Mouse (Mus musculus): ENCODE data around the gene Cdc123. TPM values are rescaled to one million over a fixed set of nuclear protein-coding genes. Genes with fewer than 3 reads are reported as not detected.
A peak's percentile ranks its signal among the peaks of the same experiment; 100 is the strongest.
"Not testable (repeated sequence)": the region's sequence is repeated elsewhere in the genome, so short reads cannot be mapped to it uniquely, and the experiment has no call there.

Gene Cdc123
- total RNA-seq, 1 experiment from 2014 or later = 107 TPM

GRCm38 (mm10) chr2:5810036-5810718 is 34.8 kb downstream of the Cdc123 start:
- ATAC-seq (replicated peaks; ENCODE audit: insufficient number of reproducible peaks, low FRiP score, low TSS enrichment, poor library complexity, severe bottlenecking) = no peak

- ATAC-seq (replicated peaks; ENCODE audit: insufficient number of reproducible peaks, low FRiP score, low TSS enrichment, poor library complexity, severe bottlenecking) = not testable (repeated sequence)
Measured at GRCm38 (mm10) chr2:5806201-5806600, 38.8 kb downstream of the Cdc123 start.

DNA sequence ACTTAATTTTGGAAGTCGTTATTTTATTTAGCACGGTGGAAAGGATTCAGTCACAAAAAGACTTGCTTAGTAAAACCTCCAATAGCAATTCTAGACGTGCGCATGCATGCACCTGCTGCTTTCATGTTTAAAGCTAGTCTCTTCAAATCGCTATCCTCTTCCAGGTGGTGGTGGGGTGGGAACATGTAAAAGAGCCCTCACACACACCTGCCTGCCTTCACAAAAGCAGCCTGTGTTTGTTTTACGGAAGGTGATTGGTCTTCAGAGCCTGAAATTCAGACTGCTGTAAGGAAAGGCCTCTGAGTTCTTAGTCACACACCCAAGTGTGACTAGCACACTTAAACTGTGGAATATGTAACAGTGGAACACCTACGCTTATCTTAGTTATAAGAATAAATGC is 39.7 kb downstream of the Cdc123 start:
- no peak for ATAC-seq (replicated peaks; ENCODE audit: insufficient number of reproducible peaks, low FRiP score, low TSS enrichment, poor library complexity, severe bottlenecking)

DNA sequence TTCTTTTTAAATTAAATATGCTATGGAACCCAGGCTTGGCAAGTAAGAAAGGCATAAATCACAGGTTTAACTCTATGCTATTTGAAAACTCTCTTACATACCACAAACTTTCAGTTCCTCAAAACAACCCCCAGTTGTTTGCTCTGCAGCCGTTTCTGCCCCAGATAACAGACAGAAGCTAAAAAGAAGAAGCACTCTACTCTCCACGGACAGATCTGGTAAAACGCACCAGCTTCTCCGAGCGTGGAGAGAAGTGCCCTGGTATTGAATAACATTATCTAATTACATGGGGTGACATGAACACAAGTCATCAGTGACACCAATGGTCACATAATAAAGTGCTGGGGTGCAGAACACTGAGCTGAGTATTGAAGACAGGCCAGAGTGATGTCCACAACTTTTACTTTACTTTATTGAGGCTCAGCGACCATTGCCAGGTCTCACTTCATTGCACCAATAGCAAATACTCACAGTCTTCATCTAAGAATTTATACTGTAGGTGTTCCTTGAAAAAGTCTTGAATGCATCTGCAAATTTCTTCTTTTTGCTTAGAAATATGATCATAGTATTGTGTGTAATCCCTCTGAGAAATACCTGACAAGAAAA is 40.4 kb downstream of the Cdc123 start:
- peak; percentile 70 for ATAC-seq (replicated peaks; ENCODE audit: insufficient number of reproducible peaks, low FRiP score, low TSS enrichment, poor library complexity, severe bottlenecking)

DNA sequence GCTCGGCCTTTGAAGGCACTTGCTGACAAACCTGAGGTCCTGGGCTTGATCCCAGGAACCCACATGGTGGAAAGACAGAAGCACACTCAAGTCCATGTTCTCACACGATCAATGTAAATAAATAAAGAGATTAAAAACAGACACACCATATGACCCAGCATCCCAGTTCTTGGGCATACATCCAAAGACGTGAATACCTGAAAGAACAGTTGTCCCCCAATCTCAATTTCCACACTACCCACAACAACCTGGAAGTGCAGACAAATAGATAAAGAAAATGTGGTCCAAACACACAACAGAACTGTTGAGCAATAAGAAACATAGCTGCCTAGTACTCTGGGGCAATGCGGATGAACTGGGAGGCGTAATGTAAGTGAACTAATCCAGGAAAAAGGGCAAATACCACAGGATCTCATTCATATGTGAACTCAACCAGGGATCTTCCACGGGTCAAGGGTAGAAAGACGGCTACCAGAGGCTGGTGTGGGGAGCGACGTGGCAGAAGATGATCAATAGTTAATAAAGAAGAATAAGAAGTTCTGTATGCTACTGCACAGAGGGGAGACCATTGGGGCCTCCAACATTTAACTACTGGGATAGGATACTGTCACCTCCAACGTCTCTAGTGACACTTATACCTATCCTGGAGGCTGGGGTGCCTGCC is 42.9 kb downstream of the Cdc123 start:
- ATAC-seq (replicated peaks; ENCODE audit: insufficient number of reproducible peaks, low FRiP score, low TSS enrichment, poor library complexity, severe bottlenecking) = no peak

GRCm38 (mm10) chr2:5801182-5801640 is 43.8 kb downstream of the Cdc123 start:
- ATAC-seq (replicated peaks; ENCODE audit: insufficient number of reproducible peaks, low FRiP score, low TSS enrichment, poor library complexity, severe bottlenecking) = peak; percentile 84

DNA sequence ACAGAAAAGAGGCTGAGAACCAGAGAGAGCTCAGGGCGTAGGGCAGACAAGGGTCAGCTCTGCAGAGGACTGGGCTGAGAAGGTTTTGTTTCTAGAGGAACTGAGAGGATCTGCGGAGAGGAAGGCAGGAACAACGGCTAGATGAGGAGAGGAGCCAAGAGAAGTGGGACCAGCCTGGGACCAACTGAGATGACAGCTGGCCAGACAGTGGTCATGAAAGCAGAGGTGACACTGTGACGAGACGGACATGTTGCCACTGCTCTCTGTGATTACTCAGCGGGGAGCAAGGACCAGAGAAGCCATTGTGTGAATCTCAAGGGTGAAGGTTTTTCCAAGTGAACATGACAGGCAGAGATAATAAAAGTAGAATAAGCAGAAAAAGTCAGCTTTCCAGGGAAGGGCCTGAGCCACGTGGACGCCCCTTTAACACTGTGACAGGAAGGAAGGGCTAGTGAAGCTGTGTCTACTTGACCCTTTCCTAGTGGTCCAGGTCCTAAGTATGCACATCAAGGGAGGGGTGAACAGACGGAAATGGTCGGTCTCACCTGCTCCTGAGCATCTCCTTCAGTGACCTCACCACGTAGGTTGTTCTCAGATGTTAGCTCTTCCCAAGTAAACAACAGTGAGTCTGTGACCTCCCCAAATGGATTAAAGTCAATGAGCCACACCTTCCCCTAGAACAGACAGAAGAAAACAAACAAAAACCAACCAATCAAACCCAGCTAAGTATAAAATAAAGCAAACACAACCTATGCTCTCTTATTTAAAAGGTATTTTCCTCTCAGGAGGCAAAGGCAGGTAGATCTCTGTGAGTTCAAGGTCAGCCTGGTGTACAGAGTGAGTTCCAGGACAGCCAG is 46.9 kb downstream of the Cdc123 start:
- no peak for ATAC-seq (replicated peaks; ENCODE audit: insufficient number of reproducible peaks, low FRiP score, low TSS enrichment, poor library complexity, severe bottlenecking)

- ATAC-seq (replicated peaks; ENCODE audit: insufficient number of reproducible peaks, low FRiP score, low TSS enrichment, poor library complexity, severe bottlenecking) = no peak
Measured at GRCm38 (mm10) chr2:5793771-5794170, 51.2 kb downstream of the Cdc123 start.

GRCm38 (mm10) chr2:5792056-5792455 is 52.9 kb downstream of the Cdc123 start:
- ATAC-seq (replicated peaks; ENCODE audit: insufficient number of reproducible peaks, low FRiP score, low TSS enrichment, poor library complexity, severe bottlenecking) = no peak

DNA sequence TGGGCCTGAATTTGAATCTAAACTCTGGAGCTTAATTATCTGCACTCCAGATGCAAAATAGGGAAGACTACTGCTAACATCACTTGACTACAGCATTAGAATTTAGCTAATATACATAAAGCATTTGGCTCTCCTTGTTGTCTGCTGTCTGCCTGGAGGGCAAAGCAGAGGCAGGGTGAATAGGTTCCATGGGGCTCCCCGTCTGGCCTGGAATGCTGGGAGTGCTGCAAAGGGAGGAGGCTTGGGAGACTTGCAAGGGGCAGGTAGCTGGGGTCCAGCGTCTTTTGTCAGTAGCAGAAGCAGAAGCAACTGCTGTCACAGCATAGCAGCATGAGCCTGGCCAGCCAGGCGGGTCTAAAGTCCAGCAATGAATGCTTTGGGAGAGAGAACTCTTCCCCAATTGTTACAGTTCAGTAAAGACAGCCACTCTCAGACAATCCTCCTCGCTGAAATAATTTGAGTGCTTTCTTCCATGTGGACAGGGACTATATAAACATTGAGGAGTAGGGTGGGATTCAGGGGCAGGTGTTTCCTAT is 55.3 kb downstream of the Cdc123 start:
- ATAC-seq (replicated peaks; ENCODE audit: insufficient number of reproducible peaks, low FRiP score, low TSS enrichment, poor library complexity, severe bottlenecking) = no peak

DNA sequence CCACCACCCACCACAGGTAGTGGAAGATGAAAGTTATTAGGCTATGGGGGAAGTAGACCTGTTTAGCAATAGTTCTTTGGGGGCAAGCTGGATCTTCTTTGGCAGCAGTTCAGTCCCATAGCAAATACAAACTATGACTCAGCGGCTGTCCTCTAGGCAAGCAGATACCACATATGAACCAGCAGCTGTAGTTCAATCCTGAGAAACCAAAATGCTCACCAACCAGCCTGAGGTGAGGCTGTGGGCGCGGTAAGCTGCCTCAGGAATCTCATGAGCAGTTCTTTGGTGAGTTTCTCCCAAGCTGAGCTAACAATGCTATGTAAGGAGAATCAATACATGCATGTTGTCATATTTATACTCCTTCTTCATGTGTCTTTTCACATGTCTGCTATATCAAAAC is 57.6 kb downstream of the Cdc123 start:
- no peak for ATAC-seq (replicated peaks; ENCODE audit: insufficient number of reproducible peaks, low FRiP score, low TSS enrichment, poor library complexity, severe bottlenecking)

GRCm38 (mm10) chr2:5772464-5772863 is 72.5 kb downstream of the Cdc123 start:
- peak; percentile 83 for ATAC-seq (replicated peaks; ENCODE audit: insufficient number of reproducible peaks, low FRiP score, low TSS enrichment, poor library complexity, severe bottlenecking)

DNA sequence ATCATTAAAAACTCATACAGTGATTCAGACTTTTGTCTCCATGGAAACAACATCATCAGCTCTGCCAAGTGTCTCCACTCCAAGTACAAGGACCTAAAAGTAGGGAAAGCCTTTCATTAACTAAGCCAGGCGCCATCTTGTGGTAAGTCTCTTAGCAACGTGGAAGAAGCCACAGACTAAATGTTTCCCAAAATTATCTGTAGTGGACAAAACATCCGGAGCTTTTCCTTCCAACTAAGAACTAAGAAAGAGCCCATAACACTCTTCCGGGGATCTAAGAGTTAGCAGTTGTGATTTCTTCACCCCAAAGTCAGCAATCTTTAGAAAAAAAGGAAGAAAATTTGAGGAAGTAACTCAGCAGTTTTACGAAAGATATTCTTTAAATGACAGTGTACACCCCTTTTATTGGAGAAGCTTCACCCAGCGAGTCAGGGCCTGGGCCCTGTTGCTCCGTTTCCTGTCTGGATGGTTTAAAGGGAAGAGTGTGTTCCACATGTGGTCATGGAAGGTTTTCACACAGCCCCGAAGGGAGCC is 74.2 kb downstream of the Cdc123 start:
- ATAC-seq (replicated peaks; ENCODE audit: insufficient number of reproducible peaks, low FRiP score, low TSS enrichment, poor library complexity, severe bottlenecking) = peak; percentile 81

GRCm38 (mm10) chr2:5769630-5770029 is 75.3 kb downstream of the Cdc123 start:
- peak; percentile 57; the same call in 1 of the 2 replicates for ATAC-seq (replicated peaks; ENCODE audit: insufficient number of reproducible peaks, low FRiP score, low TSS enrichment, poor library complexity, severe bottlenecking)

DNA sequence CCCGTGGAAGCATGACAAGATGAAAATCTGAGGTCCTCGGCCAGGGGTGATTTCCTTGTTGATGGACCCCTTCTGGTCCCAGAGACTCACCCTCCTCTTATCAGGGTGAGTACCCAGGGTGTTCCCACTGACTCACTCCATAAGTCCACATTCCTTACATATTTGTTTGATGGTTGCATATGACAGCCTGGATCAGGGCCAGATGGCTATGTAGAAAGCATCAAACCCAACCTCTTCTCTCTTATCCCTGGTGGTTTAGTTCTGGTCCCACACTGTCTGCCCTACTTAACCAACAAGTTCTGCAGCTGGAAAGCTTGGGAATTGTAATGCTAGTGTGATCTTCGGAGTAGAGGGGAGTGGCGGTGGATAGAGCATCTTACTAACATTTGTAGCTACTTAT is 76.0 kb downstream of the Cdc123 start:
- no peak for ATAC-seq (replicated peaks; ENCODE audit: insufficient number of reproducible peaks, low FRiP score, low TSS enrichment, poor library complexity, severe bottlenecking)

GRCm38 (mm10) chr2:5762031-5762430 is 82.9 kb downstream of the Cdc123 start:
- ATAC-seq (replicated peaks; ENCODE audit: insufficient number of reproducible peaks, low FRiP score, low TSS enrichment, poor library complexity, severe bottlenecking) = no peak

- ATAC-seq (replicated peaks; ENCODE audit: insufficient number of reproducible peaks, low FRiP score, low TSS enrichment, poor library complexity, severe bottlenecking) = no peak
Measured at GRCm38 (mm10) chr2:5760479-5761008, 84.4 kb downstream of the Cdc123 start.

GRCm38 (mm10) chr2:5758569-5758968 is 86.4 kb downstream of the Cdc123 start:
- ATAC-seq (replicated peaks; ENCODE audit: insufficient number of reproducible peaks, low FRiP score, low TSS enrichment, poor library complexity, severe bottlenecking) = no peak
